Mouse (Mus musculus): ENCODE data around the gene Mark4.

Mark4 gene

DNA sequence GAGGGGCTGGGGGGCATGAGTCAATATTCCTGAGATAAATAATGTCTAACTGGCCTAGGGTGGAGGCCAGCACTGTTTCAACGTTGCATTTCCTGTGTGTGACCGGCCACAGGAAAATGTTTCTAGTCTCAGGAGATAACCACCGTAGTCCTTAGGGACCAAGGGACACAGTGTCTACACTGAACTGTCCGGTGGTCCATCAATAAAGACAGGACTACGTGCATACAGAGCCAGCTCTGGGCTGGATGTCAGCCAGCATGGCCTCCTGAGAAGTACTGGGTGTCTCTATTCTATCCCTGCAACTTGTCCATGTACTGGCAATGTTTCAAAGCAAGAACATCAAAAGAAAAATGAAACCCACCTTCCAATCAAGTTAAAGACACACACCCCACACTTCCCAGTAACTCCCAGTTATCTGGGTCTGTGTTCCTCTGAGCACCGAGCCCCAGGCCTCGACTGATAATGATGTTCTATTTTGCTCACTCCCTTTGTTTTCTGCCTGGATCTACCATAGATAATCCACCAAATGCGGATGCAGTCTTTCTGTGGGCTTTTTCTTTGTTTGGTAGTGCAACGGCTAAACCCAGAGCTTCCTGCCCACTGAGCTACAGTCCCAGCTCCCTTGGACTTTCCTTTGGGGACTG, 17.1 kb downstream of the Mark4 start:
- no peak for DNase-seq (ENCODE audit: low read depth, low spot score)

- DNase-seq (ENCODE audit: low read depth, low spot score), result no peak
Observed at GRCm38 (mm10) chr7:19437048-19437447, 21.6 kb downstream of the Mark4 start.

GRCm38 (mm10) chr7:19436276-19436675, 22.3 kb downstream of the Mark4 start:
- no peak for DNase-seq (ENCODE audit: low read depth, low spot score)

DNA sequence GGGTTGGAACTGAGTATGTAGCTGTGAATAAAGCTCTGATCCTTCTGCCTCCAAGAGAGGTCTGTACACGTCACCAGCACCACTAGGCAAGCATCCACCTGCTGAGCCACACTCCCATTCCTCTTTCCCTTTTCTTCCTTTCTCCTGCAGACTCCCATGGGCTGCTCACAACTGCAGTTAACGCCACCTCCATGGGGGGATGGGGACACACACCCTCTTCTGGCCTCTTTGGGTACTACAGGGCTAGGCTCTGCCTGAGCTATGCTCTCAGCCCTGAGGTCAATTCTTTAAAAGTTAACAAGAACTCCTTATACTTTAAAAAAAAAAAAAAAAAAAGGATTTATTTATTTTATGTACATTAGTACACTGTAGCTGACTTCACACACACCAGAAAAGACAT, 26.1 kb downstream of the Mark4 start:
- DNase-seq (ENCODE audit: low read depth, low spot score), result no peak

GRCm38 (mm10) chr7:19430402-19430801, 28.2 kb downstream of the Mark4 start:
- DNase-seq (ENCODE audit: low read depth, low spot score), result no peak

- peak; percentile 24 for DNase-seq (ENCODE audit: low read depth, low spot score)
Observed at GRCm38 (mm10) chr7:19429726-19430125, 28.9 kb downstream of the Mark4 start.

GRCm38 (mm10) chr7:19427999-19428650, 30.5 kb downstream of the Mark4 start:
- DNase-seq (ENCODE audit: low read depth, low spot score), result no peak

DNA sequence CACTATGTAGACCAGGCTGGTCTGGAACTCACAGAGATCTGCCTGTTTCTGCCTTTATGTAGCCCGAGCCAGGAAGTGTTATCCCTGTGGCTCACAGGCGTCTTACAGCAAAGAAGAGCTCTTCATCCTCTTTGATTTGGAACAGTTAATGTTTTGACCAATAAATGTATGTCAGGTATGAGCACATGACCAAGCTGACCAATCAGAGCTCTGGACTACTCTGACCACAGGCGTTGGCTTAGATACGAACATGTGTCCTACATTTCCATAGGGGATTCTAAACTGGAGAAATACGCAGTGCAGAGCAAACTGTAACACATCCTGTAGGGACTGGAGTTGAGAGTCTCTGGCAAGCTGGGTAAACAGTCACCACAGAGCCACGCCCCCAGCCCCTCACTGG, 31.7 kb downstream of the Mark4 start:
- DNase-seq (ENCODE audit: low read depth, low spot score), result no peak

- DNase-seq (ENCODE audit: low read depth, low spot score), result no peak
Observed at GRCm38 (mm10) chr7:19426349-19426748, 32.3 kb downstream of the Mark4 start.

DNA sequence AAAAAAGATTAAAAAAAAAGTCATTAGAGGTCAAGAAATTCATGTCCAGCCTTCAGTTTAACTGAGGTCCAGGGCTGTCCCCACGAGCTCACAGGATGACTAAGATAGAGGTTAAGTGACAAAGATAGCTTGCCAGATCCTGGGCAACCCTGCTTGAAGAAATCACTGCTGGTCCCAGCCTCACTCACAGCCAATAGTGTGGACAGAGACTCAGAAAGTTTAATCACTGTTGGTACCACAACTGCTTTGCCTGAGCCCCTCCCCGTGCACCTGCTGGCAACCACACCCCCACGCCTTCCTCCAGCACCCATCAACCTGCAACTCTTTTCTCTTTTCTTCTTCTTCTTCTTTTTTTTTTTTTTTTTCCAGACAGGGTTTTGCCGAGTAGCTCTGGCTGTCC, 34.6 kb downstream of the Mark4 start:
- DNase-seq (ENCODE audit: low read depth, low spot score), result peak; percentile 20

DNA sequence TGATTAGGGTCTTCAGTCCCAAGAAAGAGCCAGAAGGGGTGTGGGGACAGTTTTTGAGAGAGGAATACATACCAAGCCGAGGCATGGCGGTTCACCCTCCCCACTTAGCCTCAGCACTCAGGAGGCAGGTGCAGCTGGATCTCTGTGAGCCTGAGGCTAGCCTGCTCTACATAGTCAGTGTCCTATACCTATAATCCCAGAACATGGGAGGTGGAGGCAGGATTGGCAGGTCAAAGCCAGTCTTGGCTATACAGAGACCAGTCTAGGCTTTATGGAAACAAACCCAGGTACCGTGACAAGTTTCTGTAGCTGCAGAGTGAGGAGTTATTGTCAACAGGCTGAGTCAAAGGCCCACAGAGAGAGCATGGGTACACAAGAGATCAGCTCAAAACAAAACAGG, 35.5 kb downstream of the Mark4 start:
- DNase-seq (ENCODE audit: low read depth, low spot score), result no peak

GRCm38 (mm10) chr7:19420821-19421636, 37.6 kb downstream of the Mark4 start:
- DNase-seq (ENCODE audit: low read depth, low spot score), result peak; percentile 93

GRCm38 (mm10) chr7:19420121-19420520, 38.5 kb downstream of the Mark4 start:
- peak; percentile 74 for DNase-seq (ENCODE audit: low read depth, low spot score)

- DNase-seq (ENCODE audit: low read depth, low spot score), result no peak
Observed at GRCm38 (mm10) chr7:19416590-19416989, 42.0 kb downstream of the Mark4 start.

DNA sequence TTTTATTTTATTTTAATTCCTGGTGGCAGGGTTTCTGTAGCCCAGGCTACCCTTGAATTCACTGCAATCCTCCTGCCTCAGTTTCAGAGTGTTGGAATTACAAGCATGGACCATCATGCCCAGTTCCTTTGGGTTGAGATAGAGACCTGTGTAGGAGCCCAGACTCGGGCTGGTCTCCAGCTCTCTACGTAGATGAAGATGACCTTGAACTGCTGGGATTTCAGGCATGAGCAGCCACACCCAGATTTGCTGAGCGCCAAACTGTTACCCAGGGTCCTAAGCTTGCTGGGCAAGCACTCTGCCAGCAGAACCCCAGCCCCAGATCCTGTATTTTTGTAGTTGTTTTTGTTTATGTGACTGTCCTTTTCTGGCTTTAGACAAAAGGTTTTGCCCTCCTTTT, 45.1 kb downstream of the Mark4 start:
- no peak for DNase-seq (ENCODE audit: low read depth, low spot score)

DNA sequence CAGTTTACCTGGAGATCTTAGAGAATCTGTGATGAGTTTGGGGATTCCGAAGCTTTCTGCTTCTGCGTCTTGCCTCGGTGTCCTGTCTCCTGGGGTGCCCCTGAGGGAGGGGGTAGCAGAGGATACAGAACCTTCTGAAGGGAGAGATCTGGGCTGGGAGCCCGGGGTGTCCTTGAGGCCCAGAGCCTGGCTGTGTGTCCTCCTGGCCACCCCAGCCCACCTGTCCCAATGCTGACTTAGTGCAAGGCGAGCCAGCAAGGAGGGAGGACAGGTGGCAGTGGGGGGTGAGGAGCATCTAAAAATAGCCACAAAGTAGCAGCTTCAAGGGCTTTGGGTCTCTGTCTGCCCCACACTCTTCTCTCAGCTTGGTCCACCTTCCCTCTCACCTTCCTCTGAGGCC, 46.8 kb downstream of the Mark4 start:
- DNase-seq (ENCODE audit: low read depth, low spot score), result no peak

DNA sequence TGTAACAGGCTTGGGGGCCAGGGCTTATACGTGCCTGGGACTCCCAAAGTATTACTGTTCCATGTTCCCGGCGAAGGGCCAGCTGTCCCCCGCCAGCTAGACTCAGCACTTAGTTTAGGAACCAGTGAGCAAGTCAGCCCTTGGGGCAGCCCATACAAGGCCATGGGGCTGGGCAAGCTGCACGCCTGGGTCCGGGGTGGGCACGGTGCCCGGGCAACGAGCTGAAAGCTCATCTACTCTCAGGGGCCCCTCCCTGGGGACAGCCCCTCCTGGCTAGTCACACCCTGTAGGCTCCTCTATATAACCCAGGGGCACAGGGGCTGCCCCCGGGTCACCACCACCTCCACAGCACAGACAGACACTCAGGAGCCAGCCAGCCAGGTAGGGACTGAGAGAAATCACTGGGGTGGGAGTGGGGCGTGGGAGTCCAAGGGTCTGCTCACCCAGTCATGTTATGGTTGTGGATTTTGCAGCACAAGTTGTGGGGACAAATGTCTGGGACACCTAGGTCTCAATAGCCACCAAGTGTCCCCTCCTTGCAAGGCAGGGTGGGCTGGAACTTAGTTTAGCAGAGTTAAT, 47.8 kb downstream of the Mark4 start:
- DNase-seq (ENCODE audit: low read depth, low spot score), result peak; percentile 22

- DNase-seq (ENCODE audit: low read depth, low spot score), result no peak
Observed at GRCm38 (mm10) chr7:19409753-19410152, 48.9 kb downstream of the Mark4 start.

GRCm38 (mm10) chr7:19405417-19405816, 53.2 kb downstream of the Mark4 start:
- peak; percentile 84 for DNase-seq (ENCODE audit: low read depth, low spot score)

DNA sequence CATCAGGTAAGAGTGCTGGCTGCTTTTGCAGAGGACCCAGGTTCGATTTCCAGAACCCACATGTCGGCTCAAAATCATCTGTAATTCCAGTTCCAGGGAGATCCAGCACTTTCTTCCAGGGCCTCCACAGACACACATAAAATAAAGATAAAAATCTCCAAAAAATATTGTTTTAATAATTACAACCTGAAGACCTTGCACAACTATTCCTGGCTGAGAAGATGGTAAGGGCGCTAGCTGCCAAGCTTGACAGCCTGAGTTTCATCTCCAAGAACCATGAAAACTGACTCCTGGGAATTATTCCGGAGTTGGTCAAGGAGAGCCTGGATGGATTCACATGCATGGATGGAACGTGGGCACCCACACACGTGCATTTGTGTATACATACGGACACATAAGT, 54.1 kb downstream of the Mark4 start, which contains the start of gene Ckm:
Gene Ckm (plus strand): TSS at position 301 of the 400 bp plus-strand sequence.
- no peak for DNase-seq (ENCODE audit: low read depth, low spot score)

GRCm38 (mm10) chr7:19403731-19404296, 54.8 kb downstream of the Mark4 start, which contains the start of gene Klc3:
Klc3 (minus strand) TSS chr7:19404104.
- peak; percentile 92 for DNase-seq (ENCODE audit: low read depth, low spot score)

Measured in A20 (cell line).